Mouse (Mus musculus) lung, postnatal 0 days (tissue): ENCODE measurements at regions not wholly inside any gene's neighbourhood (a gene's known extent, or its start where the extent isn't known, plus 50 kb on each side); places are given as distances from the start of the nearest gene placed in this dataset.

Experiments used
- CTCF ChIP-seq: IDR thresholded peaks from 2 replicates; pipeline ENCODE4 v1.5.1; 2016; ENCODE audit warnings: antibody characterized with exemption, mild to moderate bottlenecking
- EP300 ChIP-seq: IDR thresholded peaks from 2 replicates; pipeline ENCODE4 v1.6.1; 2016; ENCODE audit warnings: antibody characterized with exemption, mild to moderate bottlenecking, control low read depth

DNA sequence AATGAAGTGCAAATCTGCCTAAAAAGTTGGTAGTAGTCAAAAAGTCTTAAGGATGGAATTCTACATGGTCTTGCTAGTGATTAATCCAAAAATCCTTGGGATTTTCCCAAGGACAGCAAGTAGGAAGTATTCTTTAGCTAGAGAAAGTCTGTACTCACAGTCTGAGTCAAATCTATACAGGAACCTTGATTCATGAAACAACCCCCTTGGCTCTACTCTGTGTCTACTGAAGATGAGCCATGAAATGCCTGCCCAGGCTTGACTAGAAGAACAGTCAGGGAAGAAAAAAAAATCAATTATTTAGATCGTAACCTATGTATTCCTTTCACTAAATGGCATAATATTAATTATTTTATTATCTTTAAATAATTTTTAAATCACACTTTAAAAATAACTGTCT is 454.2 kb downstream of the Inhba start:
- no peak for TF ChIP-seq CTCF
- no peak for TF ChIP-seq EP300
